Mouse (Mus musculus) kidney, adult 18-20 months (tissue): Measurements from ENCODE around the gene Cdpf1.

Experiments
- DNase-seq: peaks from one replicate; pipeline ENCODE4 v3.0.0; 2021

Cdpf1 gene

GRCm38 (mm10) chr15:85811535-85812277 is at the start of gene Cdpf1:
Gene Cdpf1, minus strand, starts transcription at chr15:85811697.
- DNase-seq: peak; percentile 100

- DNase-seq: peak; percentile 93
These were observed 48.1 kb upstream of the Cdpf1 start, which contains the start of gene Gtse1 for GRCm38 (mm10) chr15:85859490-85860031. Gene Gtse1, plus strand, starts transcription at chr15:85859745.

- no peak for DNase-seq
These were observed 47.5 kb upstream of the Cdpf1 start for GRCm38 (mm10) chr15:85858980-85859489.

GRCm38 (mm10) chr15:85851656-85852392 is 40.3 kb upstream of the Cdpf1 start:
- peak; percentile 43 for DNase-seq

- DNase-seq: no peak
These were observed 33.6 kb upstream of the Cdpf1 start for GRCm38 (mm10) chr15:85845071-85845470.

- peak; percentile 59 for DNase-seq
These were observed 30.4 kb upstream of the Cdpf1 start for GRCm38 (mm10) chr15:85841796-85842360.

- no peak for DNase-seq
These were observed 29.5 kb upstream of the Cdpf1 start for GRCm38 (mm10) chr15:85840983-85841382.

GRCm38 (mm10) chr15:85836887-85837286 is 25.4 kb upstream of the Cdpf1 start:
- DNase-seq: no peak

- no peak for DNase-seq
These were observed 23.8 kb upstream of the Cdpf1 start for GRCm38 (mm10) chr15:85835335-85835734.

- DNase-seq: no peak
These were observed 21.1 kb upstream of the Cdpf1 start for GRCm38 (mm10) chr15:85832599-85832998.

GRCm38 (mm10) chr15:85831954-85832590 is 20.6 kb upstream of the Cdpf1 start, which contains the start of gene Ttc38:
Gene Ttc38, plus strand, starts transcription at chr15:85832306.
- DNase-seq: peak; percentile 90

- no peak for DNase-seq
These were observed 18.0 kb upstream of the Cdpf1 start for GRCm38 (mm10) chr15:85829470-85829869.

GRCm38 (mm10) chr15:85828071-85828470 is 16.6 kb upstream of the Cdpf1 start:
- no peak for DNase-seq

GRCm38 (mm10) chr15:85826676-85827075 is 15.2 kb upstream of the Cdpf1 start:
- no peak for DNase-seq

- no peak for DNase-seq
These were observed 10.5 kb upstream of the Cdpf1 start for GRCm38 (mm10) chr15:85822011-85822359.

GRCm38 (mm10) chr15:85821203-85822010 is 9.9 kb upstream of the Cdpf1 start, which contains the start of gene Pkdrej:
Gene Pkdrej, minus strand, starts transcription at chr15:85821734.
- peak; percentile 36 for DNase-seq

GRCm38 (mm10) chr15:85813428-85813827 is 1.9 kb upstream of the Cdpf1 start:
- DNase-seq: no peak

- no peak for DNase-seq
These were observed 533 bp downstream of the Cdpf1 start for GRCm38 (mm10) chr15:85810806-85811521.

- DNase-seq: no peak
These were observed 1.1 kb downstream of the Cdpf1 start for GRCm38 (mm10) chr15:85810462-85810805.

GRCm38 (mm10) chr15:85809091-85809490 is 2.4 kb downstream of the Cdpf1 start:
- DNase-seq: no peak

- peak; percentile 45 for DNase-seq
These were observed 3.1 kb downstream of the Cdpf1 start for GRCm38 (mm10) chr15:85808434-85808833.
